Mouse (Mus musculus): ENCODE results near the gene Olfr560.

Gene Olfr560

DNA sequence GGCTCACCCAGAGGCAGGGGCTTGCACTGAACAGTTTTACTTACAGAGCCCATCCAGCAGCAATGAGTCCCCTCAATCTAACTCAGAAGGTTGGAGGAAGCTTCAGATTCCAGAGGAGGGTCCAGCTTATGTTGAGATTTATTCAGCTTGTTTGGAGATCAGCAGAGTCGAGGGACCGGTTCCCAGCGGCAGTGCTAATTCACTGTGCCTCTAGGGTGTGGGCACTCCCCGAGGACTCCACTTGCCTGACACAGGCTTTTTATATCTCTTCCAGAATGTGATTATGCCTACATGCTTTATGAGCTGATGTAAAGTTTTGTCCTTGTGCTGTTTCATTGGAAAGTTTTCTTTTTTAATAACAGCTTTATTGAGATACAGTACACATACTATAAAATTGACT, at the start of gene Olfr560, which contains the start of gene Olfr78:
Gene Olfr560 (minus strand): TSS at position 101 of the 400 bp plus-strand sequence.
Gene Olfr78 (minus strand): TSS at position 206 of the 400 bp plus-strand sequence.
- no peak for DNase-seq

DNA sequence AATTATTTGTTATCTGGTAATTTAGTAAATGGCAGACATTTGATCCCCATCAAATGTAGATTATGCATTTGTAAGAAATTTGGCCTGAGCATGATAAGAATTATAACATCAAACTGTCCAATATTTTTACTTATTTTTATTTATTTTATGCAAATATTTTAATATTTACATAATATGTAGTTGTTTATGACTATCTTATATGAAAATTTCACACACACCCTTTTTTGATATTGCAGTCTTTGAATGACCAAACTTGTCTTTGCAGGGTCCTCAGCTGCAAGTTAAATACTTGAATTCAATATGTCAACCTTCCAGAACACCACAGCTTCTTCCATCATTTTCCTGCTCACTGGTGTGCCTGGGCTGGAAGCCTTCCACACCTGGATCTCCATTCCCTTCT, 44.0 kb upstream of the Olfr560 start, which contains the start of gene Olfr564:
Gene Olfr564 (plus strand): TSS at position 301 of the 400 bp plus-strand sequence.
- DNase-seq = no peak

DNA sequence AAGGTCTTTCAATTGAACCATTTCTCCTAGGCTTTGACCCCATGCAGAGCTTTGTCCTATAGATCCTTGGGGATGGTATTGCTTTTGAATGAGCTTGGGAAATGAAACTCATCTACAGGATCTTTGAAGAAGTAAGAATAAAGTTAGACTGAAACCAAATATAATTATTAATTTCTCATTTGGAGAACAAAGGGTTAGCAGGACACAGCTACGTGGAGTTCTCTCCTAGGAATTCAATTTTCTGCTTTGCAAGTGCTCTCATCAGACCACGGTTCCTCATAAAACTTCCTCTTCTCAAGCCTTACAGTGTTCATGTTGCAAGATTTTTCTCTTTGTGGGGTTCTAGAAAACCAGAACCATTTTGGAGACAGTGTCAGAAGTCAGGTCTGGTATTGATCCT, 11.8 kb upstream of the Olfr560 start, which contains the start of gene Olfr561:
Gene Olfr561 (plus strand): TSS at position 301 of the 400 bp plus-strand sequence.
- no peak for DNase-seq

DNA sequence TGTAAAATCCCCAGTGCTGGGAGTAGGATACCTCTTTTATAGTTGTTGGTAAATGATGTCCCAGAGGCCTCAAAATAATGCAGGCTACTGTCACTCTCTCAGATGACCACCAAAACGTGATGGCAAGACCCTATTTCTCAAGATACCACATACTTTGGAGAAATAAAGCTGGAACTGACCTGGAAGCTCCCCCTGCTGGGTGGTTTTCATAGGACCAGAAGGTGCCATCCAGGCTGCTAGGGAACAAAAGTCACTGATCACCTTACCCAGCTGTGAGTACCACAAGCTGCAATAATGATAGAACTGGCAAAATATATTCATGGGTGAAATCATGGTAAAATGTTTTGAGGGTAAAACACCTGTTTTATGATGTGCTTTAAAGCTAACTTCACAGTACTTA, 7.1 kb downstream of the Olfr560 start:
- DNase-seq = no peak

DNA sequence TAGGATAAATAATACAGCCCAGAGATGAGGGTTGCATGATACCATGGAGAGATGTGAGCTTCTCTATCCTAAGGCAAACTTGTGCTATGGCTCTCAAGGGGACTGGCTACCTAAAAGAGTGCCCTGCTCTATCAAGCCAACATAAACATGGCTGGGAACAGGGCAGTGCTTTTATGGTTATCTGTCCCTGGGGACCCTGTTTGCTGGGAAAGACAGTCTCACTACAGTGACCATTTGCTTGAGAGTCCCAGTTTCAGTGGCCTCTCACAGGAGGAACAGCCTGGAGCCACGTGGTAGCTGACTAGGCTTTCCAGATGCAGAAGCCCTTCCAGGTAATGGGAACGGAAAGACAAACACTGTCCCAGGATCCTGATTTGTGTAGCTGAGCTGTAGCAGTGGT, 21.5 kb downstream of the Olfr560 start:
- no peak for DNase-seq

DNA sequence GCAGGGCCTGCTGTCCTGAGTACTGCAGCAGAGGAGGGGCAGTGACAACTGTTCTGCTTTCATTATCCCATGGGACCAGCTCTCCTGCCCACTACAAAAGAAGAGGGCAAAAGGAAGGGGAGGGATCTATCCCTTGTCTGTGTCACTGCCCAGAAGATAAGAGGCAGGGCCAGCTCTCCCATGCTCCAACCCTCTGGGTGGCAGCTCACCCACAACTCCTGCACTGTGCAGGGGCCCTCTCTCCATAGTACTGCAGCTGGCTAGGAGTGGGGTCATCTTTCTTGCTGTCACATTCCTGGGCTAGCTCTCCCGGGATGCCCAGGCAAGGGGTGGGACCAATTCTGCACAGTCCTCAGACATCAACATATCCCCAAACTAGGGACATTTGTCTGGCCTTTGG, 25.4 kb downstream of the Olfr560 start:
- no peak for DNase-seq

DNA sequence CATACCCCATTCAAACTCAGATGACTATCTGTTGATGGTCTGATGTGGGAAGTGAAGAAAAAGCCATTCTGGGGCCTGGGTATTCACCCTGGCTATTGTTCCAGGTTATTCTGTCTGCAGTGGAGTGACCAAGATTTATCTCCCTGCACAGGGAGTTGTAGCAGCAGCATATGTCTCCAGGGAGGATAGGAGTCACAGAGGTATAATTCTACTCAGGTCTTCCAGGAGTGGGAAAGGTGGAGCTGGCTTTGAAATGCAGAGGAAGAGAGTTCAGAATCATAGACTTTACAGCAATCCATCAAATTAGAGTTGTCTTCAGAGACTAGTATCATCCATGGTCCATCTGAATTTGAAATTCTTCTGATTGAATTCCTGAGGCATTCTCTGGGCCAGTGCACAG, 31.8 kb downstream of the Olfr560 start, which contains the start of gene Olfr559:
Gene Olfr559 (minus strand): TSS at position 101 of the 400 bp plus-strand sequence.
- DNase-seq = no peak

DNA sequence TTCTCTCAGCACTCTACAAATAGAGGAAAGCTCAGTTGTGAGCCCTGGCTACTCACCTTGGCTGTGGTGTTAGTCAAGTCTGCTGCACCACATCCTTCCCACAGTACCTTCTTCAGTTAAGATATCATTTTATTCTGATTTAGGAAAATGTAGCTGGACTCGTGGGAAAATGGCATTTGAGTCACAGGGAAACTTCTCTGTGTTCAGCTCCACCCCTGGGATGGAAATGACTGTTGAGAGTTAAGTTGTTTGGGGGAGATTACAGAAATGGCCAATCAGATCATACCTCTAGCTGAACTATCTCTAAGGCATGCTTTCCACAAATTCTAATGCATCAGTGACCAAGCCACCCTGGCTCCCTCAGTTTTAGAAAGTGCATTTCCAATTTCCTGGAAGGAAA, 40.2 kb downstream of the Olfr560 start, which contains the start of gene Olfr33:
Gene Olfr33 (minus strand): TSS at position 101 of the 400 bp plus-strand sequence.
- DNase-seq = no peak

DNA sequence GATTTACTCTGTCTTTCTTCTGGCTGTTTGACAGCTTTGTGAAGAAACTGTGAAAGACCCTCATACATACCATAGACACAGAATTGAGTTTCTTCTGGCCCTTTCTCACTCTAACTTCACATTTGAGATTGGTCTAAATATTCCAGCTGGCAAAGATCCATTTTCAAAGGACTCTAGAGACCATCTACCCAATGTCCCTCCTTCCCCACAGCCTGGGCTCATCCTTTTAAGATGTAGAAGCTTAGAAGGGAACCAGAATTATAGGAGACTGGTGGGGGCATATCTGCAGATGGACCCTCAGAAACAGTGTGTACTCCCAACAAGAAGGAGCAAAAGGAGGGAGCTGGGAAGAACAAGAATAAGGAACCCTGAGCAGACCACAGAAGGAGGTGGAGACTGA, 57.3 kb downstream of the Olfr560 start, which contains the start of gene Olfr558:
Gene Olfr558 (plus strand): TSS at position 301 of the 400 bp plus-strand sequence.
- DNase-seq = no peak

Measured in kidney, adult 8-10 months (tissue).